Mouse (Mus musculus): ENCODE measurements around the gene 2010111I01Rik.
A peak's percentile ranks its signal among the peaks of the same experiment; 100 is the strongest.
"Not testable (repeated sequence)": the region's sequence is repeated elsewhere in the genome, so short reads cannot be mapped to it uniquely, and the experiment has no call there.

Gene 2010111I01Rik

GRCm38 (mm10) chr13:63339946-63340345, 375.3 kb downstream of the 2010111I01Rik start:
- DNase-seq (ENCODE audit: low spot score in 2 of 2) = no peak

DNA sequence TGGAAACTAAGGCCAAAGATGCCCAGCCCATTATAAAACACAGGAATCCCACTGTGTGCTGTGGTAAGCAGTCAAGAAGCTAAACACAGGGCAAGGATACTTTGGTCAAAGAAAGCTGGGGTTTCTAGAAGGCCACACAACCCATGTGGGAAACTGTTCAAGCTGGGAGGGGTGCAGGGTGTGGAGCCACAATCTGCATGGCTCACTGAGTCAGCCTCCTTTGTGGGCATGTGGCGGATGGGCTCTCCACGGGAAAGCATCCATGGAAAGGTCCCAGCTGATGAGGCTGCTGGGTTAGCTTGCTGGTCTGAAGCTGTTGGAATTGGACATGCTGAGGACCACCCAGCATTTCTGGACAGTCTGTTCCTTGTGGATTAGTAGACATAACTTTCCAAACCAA, 378.1 kb downstream of the 2010111I01Rik start:
- no peak for DNase-seq (ENCODE audit: low spot score in 2 of 2)

DNA sequence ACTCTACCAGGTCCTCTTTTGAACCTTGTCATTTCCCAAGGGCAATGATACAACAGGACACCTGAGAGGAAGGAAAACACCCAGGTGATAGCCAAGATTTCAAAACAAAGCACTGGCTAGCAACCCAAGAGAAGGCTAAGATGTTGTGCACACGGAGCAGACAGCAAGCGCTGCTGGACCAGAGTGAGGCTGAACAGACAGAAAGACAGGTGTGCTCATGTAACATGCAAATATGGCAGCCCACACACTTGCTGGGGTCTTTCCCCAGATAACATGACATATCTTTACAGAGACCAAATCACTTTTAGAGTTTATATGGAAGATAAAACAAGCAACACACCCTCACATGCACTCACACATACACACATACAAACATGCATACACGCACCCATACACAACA, 379.8 kb downstream of the 2010111I01Rik start:
- DNase-seq (ENCODE audit: low spot score in 2 of 2) = no peak

DNA sequence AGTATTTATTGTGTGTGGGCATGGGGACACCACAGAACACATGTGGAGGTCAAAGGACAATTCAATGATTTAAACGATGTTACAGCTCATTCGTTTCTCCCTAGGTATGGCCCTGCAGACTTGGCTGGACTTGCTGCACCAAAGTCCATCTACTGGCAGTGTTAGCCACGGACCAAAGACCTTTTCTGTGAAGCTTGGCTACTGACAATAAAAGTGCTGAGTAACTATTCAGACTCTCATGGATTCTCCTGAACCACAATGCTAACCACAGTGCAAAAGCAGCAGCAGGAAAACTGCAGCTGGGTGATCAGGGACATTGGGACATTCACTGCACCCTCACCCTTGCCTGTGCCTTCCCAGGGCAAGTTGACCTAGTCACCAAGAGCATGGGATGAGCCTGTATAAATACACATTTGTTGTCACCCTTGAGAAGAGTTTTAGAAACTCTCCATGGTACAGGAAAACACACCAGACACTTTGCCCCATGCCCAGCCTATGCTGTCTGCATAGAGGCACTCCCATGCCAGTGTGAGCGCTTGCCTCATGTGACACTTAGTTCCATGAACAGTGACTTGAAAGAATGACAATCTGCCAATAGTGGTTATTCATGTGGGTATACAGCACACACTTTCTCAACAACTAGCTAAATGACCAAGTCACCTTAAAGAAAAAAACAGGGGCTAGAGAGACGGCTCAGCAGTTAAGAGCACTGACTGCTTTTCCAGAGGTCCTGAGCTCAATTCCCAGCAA, 381.0 kb downstream of the 2010111I01Rik start:
- DNase-seq (ENCODE audit: low spot score in 2 of 2) = no peak

DNA sequence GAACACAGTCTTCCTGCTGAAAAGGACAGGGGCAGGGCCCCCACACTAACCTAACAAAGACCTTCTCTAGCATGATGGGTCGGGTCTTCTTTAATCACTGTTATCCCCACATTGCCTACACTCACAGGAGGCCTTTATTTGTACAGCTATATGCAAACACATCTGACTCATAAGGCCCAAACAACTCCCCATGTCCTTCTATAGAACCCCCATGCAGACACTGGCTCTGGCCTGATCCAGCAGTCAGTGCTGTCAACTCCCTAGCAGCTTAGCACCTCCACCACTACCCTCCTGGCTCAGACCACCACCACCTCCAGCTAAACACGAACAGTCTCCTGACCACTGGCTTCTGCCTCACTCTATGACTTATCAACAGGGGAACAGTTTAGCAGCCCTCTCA, 382.9 kb downstream of the 2010111I01Rik start:
- DNase-seq (ENCODE audit: low spot score in 2 of 2) = no peak

DNA sequence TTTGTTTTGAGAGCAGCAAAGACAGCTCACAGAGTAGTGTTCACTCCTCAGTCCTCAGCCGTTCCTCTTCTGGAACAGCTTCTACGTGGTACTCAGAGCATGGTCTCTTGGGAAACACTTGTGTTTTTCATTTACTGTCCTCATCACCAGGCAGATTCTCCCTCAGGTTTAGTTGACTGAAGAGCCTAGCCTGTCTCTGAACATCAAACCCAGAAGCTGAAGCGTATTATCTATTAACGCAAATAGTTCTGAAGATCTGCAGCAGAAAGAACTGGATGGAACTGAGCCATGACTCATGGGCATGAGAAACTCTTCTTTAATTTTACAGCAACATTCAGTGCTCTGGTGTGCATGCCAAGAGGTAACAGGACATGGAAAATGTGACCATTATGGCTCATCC, 385.4 kb downstream of the 2010111I01Rik start:
- no peak for DNase-seq (ENCODE audit: low spot score in 2 of 2)

DNA sequence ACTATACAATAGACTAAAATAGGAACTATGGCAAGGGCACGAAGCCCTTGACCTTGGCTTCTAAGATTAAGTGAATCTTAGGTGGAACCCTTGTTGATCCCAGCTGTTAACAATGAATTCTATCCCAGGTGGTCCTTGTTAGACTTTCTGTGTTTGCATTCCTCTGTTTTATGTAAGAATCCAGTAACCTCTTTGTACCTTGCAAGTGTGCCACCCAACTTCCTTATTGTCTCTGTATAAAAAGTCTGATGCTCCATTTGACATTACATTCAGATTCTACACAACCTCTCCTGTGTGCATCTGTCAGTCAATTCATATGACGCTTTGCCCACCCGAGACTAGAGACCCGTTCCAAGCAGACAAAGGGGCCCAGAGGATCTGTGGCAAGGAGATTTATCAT, 388.6 kb downstream of the 2010111I01Rik start:
- not testable (repeated sequence) for DNase-seq (ENCODE audit: low spot score in 2 of 2)

DNA sequence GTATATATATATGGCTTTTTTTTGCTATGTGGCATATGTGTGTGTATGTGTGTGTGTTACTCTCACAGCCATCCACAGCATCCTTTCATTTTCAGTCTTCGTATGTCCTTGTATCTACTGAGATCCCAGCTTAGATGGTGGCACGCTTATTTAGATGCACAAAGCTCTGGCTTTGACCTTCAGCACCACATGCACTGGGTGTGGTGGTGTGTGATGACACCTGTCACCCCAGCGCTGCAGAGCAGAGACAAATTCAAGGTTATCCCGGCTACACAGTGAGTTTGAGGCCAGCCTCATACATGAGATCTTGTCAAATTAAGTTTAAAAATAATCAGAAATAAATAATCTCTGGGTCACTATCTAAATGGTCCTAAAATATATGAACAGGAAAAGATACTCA, 391.4 kb downstream of the 2010111I01Rik start:
- no peak for DNase-seq (ENCODE audit: low spot score in 2 of 2)

- peak in 1 of 2 experiments; percentile 89 for DNase-seq (ENCODE audit: low spot score in 2 of 2)
Measured at GRCm38 (mm10) chr13:63356558-63356957, 391.9 kb downstream of the 2010111I01Rik start.

GRCm38 (mm10) chr13:63359393-63359792, 394.7 kb downstream of the 2010111I01Rik start:
- no peak for DNase-seq (ENCODE audit: low spot score in 2 of 2)

DNA sequence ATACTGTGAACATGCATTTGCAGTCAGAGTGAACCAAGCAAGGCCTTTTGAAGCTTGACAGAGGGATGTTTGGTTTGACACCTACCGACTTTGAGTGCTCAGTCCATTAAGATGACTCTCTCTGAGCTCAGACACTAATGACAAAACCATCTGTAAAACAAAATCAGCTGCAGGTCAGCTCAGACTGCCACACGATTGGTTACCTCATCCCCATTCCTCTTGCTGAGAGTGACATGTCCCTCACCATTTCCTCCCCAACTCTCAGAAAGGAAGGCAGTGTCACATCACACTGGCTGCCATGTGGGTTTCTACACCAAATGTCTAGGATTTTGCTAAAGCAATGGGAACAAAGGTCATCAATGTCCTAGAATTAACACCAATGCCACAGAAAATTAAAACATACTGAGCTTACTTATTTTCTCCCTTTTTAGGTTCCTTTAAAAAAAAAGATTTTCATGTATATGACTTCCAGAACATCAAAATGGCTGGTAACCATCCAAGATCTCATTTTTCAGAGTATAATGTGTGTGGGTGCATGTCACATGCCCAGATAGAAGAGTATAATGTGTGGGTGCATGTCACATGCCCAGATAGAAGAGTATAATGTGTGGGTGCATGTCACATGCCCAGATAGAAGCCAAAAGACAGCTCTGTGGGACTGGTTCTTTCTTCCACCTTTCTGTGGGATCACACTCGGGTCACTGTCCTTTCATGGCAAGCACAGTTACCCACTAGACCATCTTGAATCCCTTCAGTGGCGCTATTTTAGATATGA, 395.6 kb downstream of the 2010111I01Rik start:
- DNase-seq (ENCODE audit: low spot score in 2 of 2) = no peak

GRCm38 (mm10) chr13:63361755-63362154, 397.1 kb downstream of the 2010111I01Rik start:
- no peak for DNase-seq (ENCODE audit: low spot score in 2 of 2)

DNA sequence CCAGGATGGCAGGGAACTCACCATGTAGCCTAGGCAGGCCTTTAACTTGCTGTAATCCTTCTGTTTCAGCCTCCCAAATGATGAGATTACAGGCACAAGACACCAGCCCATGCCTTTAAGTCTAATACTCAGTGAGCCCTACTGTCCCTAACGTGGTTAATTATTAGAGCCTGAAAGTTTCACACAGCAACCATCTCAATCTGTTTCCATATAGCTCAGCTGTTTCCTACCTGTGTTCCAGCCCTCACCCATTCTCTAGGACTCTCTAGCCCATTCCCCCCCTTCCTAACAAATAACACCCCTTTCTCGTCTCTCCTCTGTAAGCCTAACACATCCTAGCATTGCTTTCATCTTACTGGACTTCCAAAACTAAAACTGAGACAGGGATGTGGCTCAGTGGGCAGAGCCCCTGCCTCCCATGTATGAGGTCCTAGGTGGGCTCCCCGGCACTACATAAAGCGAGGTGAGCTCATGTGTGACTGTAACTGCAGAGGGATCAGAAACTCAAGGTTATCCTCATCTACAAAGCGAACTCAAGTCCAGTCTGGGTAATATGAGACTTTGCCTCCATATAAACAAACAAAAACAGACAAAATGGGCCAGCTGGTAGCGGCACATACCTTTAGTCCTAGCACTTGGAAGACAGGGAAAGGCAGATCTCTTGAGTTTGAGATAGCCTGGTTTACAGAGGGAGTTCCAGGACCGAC, 408.9 kb downstream of the 2010111I01Rik start:
- DNase-seq (ENCODE audit: low spot score in 2 of 2) = no peak

All from left cerebral cortex, adult 9 months (tissue).